Mouse (Mus musculus): ENCODE measurements around the gene Lmx1b.

Gene Lmx1b

DNA sequence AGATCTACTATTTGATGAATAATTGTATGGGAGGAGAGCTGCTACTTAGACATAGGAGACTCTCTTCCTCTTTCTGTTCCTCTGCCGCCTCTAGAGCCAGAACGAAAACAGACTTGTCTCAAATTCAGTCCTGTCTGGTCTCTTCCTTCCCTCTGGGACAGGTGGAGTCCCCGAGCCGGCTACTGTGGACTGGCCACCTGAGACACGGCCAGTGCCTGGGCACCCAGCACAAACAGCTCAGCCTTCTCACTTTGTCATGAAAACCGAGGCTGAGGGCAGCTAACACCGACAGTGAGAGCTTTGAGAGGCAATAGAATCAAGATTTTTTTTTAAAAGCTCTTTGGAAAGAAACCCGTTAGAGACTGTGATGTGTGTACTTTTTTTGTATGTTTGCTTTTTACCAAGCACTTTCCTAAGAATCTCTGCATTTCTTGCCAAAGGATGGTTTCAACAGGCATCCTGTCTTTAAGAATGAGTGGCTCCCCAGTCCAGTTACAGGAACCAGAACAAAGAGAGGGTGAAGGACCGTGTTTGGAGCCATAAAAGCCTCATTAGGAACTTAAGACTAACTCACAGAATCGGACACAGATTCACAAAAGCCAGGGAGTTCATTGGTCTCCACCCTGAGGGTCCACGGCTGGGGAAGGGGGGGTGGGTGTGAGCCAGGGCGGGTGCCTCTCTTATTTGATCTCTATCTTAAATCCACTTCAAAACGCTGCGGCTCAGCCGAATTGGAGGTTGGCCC, 5.4 kb upstream of the Lmx1b start:
- in situ Hi-C loops (cut with MboI; ENCODE audit: unreplicated experiment in 2 of 2) = no loop called here

- in situ Hi-C loops (cut with MboI; ENCODE audit: unreplicated experiment in 2 of 2) = no loop called here
Observed at GRCm38 (mm10) chr2:33643721-33644713, 3.7 kb upstream of the Lmx1b start.

DNA sequence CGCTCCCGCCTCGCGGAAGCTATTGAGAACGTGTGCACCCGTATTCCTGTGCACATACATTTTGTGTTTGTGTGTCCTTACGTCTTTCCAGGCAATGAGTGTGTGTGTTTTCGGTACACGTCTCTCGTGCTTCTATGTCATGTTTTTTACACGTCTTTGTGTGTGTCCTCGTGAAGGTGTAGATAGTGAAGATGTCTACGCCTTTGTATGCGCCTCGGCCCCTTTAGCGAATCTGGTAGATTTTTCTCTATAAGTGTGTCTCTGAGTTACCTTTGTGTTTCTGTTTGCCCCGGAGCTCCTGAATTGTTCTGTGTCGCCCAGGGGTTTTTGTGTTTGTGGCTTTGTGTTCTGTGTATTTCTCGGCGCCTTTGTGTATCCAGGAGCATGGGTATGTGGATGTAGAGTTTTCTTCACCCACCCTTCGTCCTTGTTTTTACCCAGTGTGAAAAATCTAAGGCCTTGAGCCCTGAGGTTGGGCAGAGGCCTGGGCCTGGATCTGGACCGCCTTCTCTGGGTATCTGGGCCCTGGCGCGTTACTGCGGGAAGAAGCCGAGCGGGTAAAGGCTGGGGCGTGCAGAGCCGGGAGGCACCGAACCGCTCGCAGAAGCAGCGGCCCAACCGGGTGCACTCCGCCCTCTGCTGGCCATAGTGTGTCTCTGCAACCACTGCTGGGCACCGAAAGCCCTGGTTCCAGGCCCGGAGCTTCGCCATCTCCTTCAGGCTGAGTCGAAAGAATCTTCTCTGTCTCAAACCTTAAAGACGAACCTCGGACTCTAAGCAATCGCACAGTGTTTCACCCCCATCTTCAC, 2.5 kb upstream of the Lmx1b start:
- in situ Hi-C loops (cut with MboI; ENCODE audit: unreplicated experiment in 2 of 2) = no loop called here

DNA sequence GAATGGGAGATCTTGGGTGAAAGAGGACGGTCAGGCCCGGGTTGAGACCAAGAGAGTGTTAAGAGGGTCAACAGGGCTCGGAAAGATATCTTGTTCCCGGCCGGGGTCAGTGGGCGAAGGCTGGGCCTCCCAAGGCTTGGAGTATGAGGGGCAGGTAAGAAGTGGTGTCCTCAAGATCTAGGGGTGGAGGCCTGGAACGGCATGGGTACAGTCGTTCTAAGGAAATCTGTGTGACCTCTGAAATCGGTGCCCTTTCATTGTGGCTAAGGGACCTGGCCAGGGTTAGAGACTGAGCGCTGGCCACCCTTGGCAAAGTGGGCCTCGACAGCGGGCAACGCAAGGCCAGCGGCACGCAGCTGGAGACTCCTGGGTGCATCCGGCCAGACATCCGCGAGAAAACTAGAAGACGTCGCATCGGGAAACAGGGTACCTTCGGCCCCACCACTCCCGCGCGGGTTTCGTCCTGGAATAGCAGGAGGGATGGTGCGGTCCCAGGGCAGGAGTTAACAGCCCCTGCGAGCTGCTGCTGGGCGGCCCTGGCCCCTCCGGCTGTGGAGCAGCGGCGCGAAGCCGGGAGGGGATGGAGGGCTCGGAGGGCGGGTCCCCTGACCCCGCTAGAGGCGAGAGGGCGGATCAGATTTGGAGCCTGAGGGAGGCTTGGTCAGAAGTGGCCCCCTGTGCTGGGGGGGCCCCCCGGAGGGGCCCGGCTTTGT, 1.7 kb upstream of the Lmx1b start:
- in situ Hi-C loops (cut with MboI; ENCODE audit: unreplicated experiment in 2 of 2) = no loop called here

DNA sequence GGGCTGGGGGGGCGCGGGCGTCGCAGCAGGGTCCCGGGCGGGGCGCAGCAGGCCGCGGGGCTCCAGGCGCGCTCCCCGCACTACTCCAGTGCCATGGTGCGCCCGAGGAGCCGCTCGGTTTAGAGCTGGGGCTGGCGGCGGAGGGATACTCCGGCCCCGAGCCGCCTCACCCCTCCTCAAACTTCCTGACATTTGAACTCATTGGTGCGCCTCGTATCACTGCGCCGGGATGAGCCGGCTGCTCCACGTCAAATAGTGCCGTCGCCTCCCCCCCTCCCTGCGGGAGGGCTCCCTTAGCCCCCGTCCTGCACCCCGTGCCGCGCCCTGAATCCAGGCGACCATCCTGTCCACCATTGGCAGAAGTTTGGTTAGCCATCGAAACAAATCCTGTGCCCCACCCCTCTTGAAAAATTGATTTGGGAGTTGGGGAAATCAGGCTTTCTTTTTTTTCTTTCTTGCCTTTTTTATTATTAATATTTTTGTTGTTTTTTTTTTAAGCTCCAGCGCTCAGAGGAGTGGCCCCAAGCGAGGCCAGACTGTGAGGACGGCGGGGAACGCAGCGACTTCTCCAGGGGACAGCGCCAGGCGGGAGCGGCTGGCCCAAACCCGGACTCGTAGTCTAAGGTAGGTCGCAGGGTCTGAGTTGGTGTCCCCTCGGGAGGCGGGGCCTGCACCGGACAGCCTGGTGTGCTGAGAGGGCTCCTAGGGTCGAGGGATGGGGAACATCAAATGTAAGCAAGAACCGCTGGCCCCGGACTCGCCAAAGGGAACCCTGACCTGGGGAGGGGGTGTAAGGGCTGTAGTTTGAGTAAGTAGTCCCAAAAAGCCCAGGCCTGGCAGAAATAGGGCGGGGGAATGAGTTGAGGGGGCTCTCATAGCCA, 907 bp upstream of the Lmx1b start:
- in situ Hi-C loops (cut with MboI; ENCODE audit: unreplicated experiment in 2 of 2) = no loop called here

DNA sequence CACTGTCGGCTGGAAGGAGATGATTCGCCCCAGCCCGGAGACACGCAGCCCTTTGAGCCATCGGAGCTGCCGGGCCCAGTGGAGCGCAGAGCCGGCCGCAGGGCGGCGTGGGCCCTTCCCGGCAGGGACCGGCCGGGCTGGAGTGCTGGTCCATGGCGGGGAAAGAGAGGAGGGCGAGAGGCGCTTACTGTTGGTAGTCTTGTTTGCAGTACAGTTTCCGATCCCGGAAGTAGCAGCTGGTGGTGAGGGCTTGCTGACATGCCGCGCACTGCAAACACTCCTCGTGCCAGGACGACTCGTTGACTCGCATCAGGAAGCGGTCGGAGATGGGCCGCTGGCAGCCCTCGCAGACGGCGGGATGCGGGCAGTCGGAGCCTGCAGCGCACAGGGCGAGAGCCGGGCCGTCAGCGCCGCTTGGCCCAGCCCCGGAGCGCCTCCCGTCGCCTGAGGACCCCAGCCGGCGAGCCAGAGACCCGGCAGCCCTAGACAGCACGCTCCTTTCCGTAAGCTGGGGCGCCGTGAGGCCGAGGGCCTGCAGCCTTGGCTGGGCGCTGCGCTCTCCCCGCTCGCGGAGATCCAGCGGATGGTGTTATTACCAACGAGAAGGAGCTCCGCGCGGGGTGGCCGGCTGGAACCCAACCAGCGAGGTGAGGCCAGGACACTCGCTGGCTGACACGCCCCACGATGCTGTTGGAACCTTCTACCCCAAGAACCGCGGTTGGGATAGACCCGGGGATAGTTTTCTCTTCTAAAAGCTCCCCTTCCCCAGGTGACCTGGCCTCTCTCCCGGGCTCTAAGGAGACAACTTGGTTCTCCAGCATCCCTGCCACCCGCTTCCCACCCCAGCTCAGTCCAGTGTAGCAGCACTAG, 775 bp downstream of the Lmx1b start:
- in situ Hi-C loops (cut with MboI; ENCODE audit: unreplicated experiment in 2 of 2) = no loop called here

GRCm38 (mm10) chr2:33638141-33638733, 2.1 kb downstream of the Lmx1b start:
- in situ Hi-C loops (cut with MboI; ENCODE audit: unreplicated experiment in 2 of 2) = no loop called here

GRCm38 (mm10) chr2:33637288-33637687, 3.0 kb downstream of the Lmx1b start:
- in situ Hi-C loops (cut with MboI; ENCODE audit: unreplicated experiment in 2 of 2) = no loop called here

GRCm38 (mm10) chr2:33636628-33637188, 3.6 kb downstream of the Lmx1b start:
- in situ Hi-C loops (cut with MboI; ENCODE audit: unreplicated experiment in 2 of 2) = no loop called here

DNA sequence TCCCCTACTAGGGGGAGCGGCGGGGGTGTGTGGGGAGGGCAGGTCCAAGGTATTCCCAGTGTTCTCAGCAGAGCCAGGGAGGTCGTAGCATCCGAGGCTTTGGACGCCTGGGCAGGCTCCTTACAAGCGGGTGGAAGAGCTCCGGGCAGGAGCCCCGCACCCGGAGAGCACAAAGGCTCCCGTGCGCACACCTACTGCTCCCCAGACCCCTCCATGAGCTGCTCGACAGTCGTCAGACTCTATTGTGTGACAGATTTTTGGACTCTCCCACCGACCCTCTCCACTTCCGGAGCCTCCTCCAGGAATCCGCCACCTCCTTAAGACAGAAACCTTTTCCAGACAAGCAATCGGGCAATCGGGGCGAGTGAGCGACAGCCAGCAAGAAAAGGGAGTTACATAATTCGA, 4.2 kb downstream of the Lmx1b start:
- in situ Hi-C loops (cut with MboI; ENCODE audit: unreplicated experiment in 2 of 2) = no loop called here

DNA sequence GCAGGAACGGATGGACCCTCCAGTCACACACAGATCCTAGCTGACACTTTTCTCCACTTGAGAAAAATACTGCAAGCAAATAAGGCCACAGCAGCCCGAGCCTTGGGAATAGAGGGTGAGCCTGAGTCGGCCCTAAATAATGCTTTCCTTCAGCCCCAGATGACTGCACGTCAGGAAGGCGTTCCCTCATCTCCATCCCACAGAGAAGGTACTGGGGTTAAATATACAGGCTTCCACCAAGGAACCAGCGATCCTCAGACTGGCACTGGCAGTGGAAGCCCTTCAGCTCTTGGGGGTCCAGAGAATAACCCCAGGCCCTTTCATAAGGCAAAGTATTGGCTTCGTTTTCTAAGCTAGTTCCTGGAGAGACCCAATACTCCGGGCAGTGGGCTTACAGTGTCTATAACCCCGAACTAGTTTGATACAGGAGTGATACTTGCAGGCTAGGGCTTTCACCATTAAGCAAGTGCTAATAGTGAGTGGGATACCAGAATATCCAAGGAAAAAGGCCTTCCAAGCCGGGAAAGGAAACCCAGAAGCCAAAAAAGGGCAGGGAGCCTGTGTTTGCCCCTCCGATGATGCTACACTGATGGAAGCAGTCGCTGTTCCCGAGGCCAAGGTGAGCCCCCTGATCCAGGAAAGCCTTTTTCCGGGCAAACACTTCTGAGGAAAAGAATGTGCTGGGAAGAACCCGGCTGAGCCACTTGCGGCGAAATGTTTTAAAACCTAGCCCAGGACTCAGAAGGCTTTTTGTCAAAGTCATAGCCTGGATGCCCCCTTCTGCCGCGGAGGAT, 4.8 kb downstream of the Lmx1b start:
- in situ Hi-C loops (cut with MboI; ENCODE audit: unreplicated experiment in 2 of 2) = no loop called here

GRCm38 (mm10) chr2:33634481-33635090, 5.7 kb downstream of the Lmx1b start:
- in situ Hi-C loops (cut with MboI; ENCODE audit: unreplicated experiment in 2 of 2) = no loop called here

- in situ Hi-C loops (cut with MboI; ENCODE audit: unreplicated experiment in 2 of 2) = no loop called here
Observed at GRCm38 (mm10) chr2:33633955-33634354, 6.4 kb downstream of the Lmx1b start.

DNA sequence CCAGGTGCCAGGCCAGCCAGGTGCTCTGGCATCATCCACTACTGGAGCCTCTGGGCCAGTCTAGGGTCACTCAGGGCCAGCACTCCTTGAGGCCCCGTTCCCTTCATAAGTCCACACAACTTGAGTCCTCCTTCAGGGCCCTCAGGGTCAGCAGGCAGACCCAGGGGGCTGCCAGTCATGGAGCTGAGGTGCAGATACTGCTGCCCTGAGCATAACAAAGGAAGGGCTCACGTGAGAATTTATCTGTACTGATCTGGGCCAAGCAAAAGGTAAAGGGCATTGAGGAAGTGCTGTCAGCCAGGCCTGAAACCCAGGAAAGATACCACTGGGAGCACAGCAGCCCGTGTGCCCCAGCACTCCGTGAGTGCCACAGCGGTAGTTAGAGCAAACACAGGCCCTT, 7.1 kb downstream of the Lmx1b start:
- in situ Hi-C loops (cut with MboI; ENCODE audit: unreplicated experiment in 2 of 2) = no loop called here

DNA sequence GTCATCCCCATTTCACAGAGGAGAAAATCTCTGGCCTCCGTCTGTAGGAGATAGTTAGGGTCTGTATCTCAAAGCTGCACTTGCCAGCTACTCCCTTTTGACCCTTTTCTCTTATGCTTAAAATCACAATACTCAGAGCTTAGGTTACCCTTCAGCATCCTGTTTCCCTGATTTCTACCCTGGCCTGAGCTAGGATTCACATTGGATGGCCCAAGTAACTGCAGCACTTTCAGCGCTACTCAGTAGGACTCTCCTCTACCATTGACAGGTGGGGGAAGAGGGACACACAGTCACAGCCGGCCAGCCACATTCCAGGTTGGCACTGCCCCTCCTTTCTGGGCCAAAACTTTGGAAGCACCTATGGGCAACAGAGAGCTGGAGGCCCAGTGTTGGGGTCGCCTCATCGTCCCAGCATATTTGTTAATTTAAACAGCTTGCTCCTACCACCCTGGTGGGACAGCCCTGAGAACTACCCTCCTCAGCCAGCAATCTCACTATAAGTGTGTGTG, 7.7 kb downstream of the Lmx1b start:
- in situ Hi-C loops (cut with MboI; ENCODE audit: unreplicated experiment in 2 of 2) = no loop called here

DNA sequence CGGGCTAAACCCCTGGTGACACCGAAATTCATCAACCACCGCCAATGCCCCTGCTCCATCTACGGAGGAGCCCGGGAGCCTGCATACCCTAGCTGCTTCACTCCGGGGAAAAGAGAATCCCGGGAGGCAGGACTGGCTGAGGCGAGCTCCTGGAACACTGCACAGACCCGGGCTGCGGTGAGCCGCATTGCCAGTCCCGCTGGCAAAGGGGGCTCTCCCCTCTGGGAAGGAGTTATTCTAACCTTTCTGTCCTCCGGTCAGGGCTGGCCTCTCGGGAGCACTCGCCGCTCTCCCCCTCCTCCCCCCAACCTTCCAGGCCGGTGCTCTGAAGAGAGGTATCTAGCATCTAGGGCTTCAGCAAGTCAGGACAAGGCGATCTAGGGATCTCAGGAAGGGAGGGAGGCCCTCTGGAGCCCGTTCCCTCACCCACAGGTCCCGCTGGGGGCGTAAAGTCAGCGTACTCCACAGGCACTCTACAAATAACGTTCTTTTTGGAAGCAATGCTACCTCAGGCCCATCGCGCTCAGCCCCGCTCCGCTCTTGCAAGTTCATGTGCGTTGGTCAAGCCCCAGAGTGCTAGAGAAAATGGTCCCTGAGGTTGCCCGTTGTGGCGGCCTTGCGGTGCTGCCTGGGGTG, 8.5 kb downstream of the Lmx1b start:
- in situ Hi-C loops (cut with MboI; ENCODE audit: unreplicated experiment in 2 of 2) = no loop called here
